Mouse (Mus musculus) thymus, adult 2 months (tissue): ENCODE results near the gene Myl4.
"Not testable (repeated sequence)": the region's sequence is repeated elsewhere in the genome, so short reads cannot be mapped to it uniquely, and the experiment has no call there.

Source experiments
- CTCF ChIP-seq: fragments of 200-500 bp; IDR thresholded peaks from 2 replicates; pipeline ENCODE4 v1.5.1; 2012; ENCODE audit warnings: mild to moderate bottlenecking, control low read depth, low read length, moderate library complexity, borderline replicate concordance; ENCODE audit not compliant: control insufficient read depth, poor library complexity, insufficient read depth; ENCODE audit errors: extremely low read depth
- POLR2A ChIP-seq: fragments of 200-500 bp; IDR thresholded peaks from 2 replicates; pipeline ENCODE4 v1.6.1; 2012; ENCODE audit warnings: mild to moderate bottlenecking, low read length, control low read depth, moderate library complexity; ENCODE audit not compliant: control insufficient read depth, poor library complexity, insufficient read depth; ENCODE audit errors: extremely low read depth

DNA sequence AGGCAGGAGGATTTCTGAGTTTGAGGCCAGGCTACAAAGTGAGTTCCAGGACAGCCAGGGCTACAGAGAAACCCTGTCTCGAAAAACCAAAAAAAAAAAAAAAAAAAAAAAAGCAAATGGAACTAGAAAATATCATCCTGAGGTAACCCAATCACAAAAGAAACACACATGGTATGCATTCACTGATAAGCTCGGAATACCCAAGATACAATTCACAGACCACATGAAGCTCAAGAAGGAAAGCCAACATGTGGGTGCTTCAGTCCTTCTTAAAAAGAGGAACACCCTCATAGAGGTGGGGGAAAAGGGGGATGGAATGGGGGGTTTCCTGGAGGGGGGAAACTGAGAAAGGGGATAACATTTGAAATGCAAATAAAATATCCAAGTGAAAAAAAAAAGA lies 7.1 kb upstream of the Myl4 start:
- not testable (repeated sequence) for TF ChIP-seq POLR2A, CTCF
